Mouse (Mus musculus) neural tube, embryonic 15.5 days (tissue): ENCODE measurements around the gene Odf3l1. TPM values are rescaled to one million over a fixed set of nuclear protein-coding genes. Genes with fewer than 3 reads are reported as not detected.

ENCODE experiments used
- ATAC-seq: fragments of 200-750 bp; cut with Nextera tagmentation; 2 replicates; pipeline ENCODE4 v1.8.0; 2017; ENCODE audit warnings: mild to moderate bottlenecking, moderate TSS enrichment, moderate library complexity; ENCODE audit not compliant: low FRiP score
- H3K27ac ChIP-seq: fragments of 300-500 bp; sonication (generic); replicated peaks from 2 replicates; pipeline ENCODE4 v1.5.1; 2015; ENCODE audit warnings: mild to moderate bottlenecking, inconsistent platforms
- H3K27me3 ChIP-seq: fragments of 300-500 bp; sonication (generic); replicated peaks from 2 replicates; pipeline ENCODE4 v1.6.1; 2015; ENCODE audit warnings: inconsistent platforms
- H3K36me3 ChIP-seq: fragments of 300-500 bp; sonication (generic); 2 replicates; pipeline ENCODE4 v1.6.1; 2015; ENCODE audit warnings: inconsistent platforms
- H3K4me1 ChIP-seq: fragments of 300-500 bp; sonication (generic); 2 replicates; pipeline ENCODE4 v1.6.1; 2015; ENCODE audit warnings: inconsistent platforms
- H3K4me2 ChIP-seq: fragments of 300-500 bp; sonication (generic); 2 replicates; pipeline ENCODE4 v1.6.1; 2015; ENCODE audit warnings: inconsistent platforms, mild to moderate bottlenecking, moderate library complexity
- H3K4me3 ChIP-seq: fragments of 300-500 bp; sonication (generic); replicated peaks from 2 replicates; pipeline ENCODE4 v1.5.1; 2015; ENCODE audit warnings: mild to moderate bottlenecking, inconsistent platforms
- H3K9ac ChIP-seq: fragments of 300-500 bp; sonication (generic); replicated peaks from 2 replicates; pipeline ENCODE4 v1.6.1; 2015; ENCODE audit warnings: mild to moderate bottlenecking, inconsistent platforms
- H3K9me3 ChIP-seq: fragments of 300-500 bp; sonication (generic); replicated peaks from 2 replicates; pipeline ENCODE4 v1.6.1; 2016; ENCODE audit warnings: inconsistent platforms
- WGBS: fragments of 180-500 bp; shearing (Covaris S2); methylation state at CpG from one replicate; pipeline ENCODE4 v1.1.7; 2015; ENCODE audit warnings: mixed read lengths; 5-methylcytosine and 5-hydroxymethylcytosine counted together
- polyA plus RNA-seq: library from polyadenylated mRNA; unstranded; fragments of >200 nt; fragmentation: Nextera tagmentation; extraction: Ambion mirVana; gene quantifications from 2 replicates; pipeline ENCODE4 v1.2.1, GENCODE M21; 2015

The Odf3l1 gene
- polyA plus RNA-seq, 1 experiment from 2014 or later = 0.28 TPM

DNA sequence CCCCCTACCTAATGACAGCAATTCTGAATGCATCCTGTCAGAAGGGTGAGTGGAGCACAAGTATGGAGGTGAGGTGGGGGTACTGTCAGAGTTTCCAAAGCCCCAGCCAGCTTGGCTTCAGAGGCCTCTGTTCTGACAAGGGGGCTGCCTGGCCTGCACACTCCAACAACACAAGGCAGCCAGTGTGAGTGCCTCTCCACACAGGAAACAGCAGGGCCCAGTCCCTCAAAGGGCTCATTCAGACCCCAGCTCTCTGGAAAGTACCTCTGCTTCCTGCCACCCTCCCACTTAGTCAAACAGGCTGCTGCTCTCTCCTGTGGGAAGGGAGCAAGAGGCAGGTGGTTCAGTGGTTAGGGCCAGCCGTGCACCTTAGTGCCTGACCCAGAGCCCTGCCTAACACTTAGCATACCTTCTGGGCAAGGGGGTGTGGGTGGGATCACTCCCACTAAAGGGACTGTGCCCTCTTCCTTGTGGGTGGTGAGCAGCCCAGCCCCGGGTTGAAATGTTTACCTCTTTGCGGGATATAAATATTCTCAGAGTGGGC lies 17.1 kb upstream of the Odf3l1 start:
- Histone ChIP-seq H3K4me1 (peaks cover 20% of the 10 kb centered on the region), H3K36me3 (no peaks in the 10 kb centered on the region), H3K9ac (no peak overlapping the region), H3K4me3 (no peak overlapping the region), H3K27me3 (no peaks in the 10 kb centered on the region), H3K27ac (peak overlapping the region; percentile 48), H3K9me3 (no peaks in the 10 kb centered on the region), H3K4me2 (no peak overlapping the region)
- WGBS = 78% methylated on average over 3 of the region's 3 CpGs
- no peak for ATAC-seq

DNA sequence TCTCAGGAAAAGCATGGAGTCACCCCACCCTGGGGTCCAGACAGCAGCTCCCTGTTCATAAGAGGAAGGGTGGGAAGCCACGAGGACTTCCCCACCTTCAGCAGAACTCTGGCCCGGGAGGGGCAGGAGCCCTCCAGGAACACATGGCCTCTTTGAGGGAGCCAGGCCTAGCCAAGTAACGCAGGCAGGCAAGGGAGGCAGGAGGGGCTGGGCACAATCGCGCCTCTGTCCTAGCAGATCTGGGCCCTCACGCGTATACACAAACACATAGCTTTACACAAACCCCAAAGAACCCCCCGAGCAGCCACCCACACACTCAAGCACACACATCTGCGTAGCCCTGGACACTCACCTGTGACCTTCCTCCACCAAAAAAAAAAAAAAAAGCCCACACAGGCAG lies 16.3 kb upstream of the Odf3l1 start:
- no peak overlapping the region for H3K4me2 ChIP-seq
- H3K4me1 ChIP-seq = peaks cover 22% of the 10 kb centered on the region
- H3K9me3 ChIP-seq = no peaks in the 10 kb centered on the region
- WGBS = 72% methylated on average over 9 of the region's 9 CpGs
- H3K27me3 ChIP-seq = no peaks in the 10 kb centered on the region
- no peak overlapping the region for H3K9ac ChIP-seq
- H3K4me3 ChIP-seq = no peak overlapping the region
- no peak for ATAC-seq
- H3K27ac ChIP-seq = peak overlapping the region; percentile 46; the same call in 1 of the 2 replicates
- H3K36me3 ChIP-seq = no peaks in the 10 kb centered on the region

DNA sequence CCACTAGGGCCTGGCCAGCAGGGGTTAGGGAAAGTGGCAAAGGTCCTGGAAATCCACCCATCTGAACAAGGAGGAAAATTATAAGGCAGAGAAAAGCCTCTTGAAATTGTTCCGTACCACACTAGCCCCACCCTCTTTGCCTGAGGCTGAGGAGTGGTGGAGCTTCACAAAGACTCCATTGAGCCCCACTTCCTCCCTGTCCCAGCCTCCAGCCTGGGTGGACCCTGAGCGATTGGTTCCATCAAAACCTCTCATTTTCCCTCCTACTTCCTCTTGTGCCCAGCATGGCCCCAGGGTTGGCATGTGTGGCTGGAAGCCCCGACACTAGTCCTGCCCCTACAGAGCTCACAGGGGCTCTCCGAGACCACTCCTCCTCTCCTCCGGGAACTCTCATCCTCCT lies 12.8 kb upstream of the Odf3l1 start:
- no peaks in the 10 kb centered on the region for H3K9me3 ChIP-seq
- no peaks in the 10 kb centered on the region for H3K27me3 ChIP-seq
- ATAC-seq = no peak
- H3K4me2 ChIP-seq = no peak overlapping the region
- H3K9ac ChIP-seq = no peak overlapping the region
- H3K27ac ChIP-seq = no peak overlapping the region; the same call in 1 of the 2 replicates
- no peak overlapping the region for H3K4me3 ChIP-seq
- WGBS = 79% methylated on average over 5 of the region's 5 CpGs
- H3K36me3 ChIP-seq = no peaks in the 10 kb centered on the region
- H3K4me1 ChIP-seq = peaks cover 17% of the 10 kb centered on the region

- no peak for ATAC-seq
- no peak overlapping the region for H3K4me3 ChIP-seq
- no peaks in the 10 kb centered on the region for H3K27me3 ChIP-seq
- no peaks in the 10 kb centered on the region for H3K36me3 ChIP-seq
- WGBS = 42% methylated on average over 9 of the region's 9 CpGs
- H3K9ac ChIP-seq = no peak overlapping the region
- peak overlapping the region; percentile 37 for H3K27ac ChIP-seq
- H3K9me3 ChIP-seq = no peaks in the 10 kb centered on the region
- H3K4me2 ChIP-seq = no peak overlapping the region
- peaks cover 15% of the 10 kb centered on the region for H3K4me1 ChIP-seq
These were observed 12.3 kb upstream of the Odf3l1 start for GRCm38 (mm10) chr9:56876784-56877183.

- Histone ChIP-seq H3K9me3 (no peaks in the 10 kb centered on the region), H3K9ac (no peak overlapping the region), H3K4me1 (peaks cover 41% of the 10 kb centered on the region), H3K27me3 (no peaks in the 10 kb centered on the region), H3K4me2 (no peak overlapping the region), H3K27ac (no peak overlapping the region), H3K4me3 (no peak overlapping the region), H3K36me3 (no peaks in the 10 kb centered on the region)
- ATAC-seq = no peak
- 88% methylated on average over 1 of the region's 1 CpGs for whole genome bisulfite sequencing
These were observed 8.6 kb upstream of the Odf3l1 start for GRCm38 (mm10) chr9:56873097-56873496.

DNA sequence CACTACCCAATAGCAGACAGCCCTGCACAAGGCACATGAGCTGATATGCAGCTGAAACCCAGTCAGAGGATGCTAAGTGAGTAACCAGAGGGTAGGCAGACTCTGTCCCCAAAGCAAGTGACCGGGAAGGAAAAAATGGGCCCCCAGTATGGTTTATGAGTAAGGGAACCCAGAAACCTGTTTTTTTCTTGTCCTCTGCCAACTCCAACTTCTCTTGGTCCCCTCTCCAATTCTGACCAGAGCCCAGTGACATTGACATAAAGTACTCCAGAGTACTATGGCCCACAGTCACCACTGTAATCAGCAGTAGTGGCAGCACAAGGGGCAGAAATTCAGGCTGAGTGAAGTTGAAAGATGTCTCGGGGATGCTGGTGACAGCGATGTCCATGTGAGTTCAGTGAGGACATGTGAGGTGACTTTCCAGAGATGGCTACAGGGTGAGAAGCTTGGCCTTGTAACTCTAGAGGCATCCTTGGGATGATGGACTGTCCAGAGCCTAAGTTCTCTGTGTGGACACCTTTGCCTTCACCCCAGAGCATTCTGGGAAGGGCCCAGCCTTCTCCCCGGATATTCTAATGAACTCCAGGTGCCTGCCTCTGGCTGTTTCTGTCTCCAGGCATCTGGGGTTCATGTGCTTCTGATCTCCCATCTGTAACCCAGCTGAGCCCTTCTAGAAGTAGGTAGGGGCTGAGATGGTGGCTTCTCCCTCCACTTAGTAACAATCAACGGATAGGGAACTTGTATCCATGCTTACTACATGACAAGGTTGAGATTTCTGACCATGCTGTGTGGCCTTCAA lies 7.8 kb upstream of the Odf3l1 start:
- WGBS = 85% methylated on average over 5 of the region's 5 CpGs
- no peak for ATAC-seq
- Histone ChIP-seq H3K4me1 (peaks cover 44% of the 10 kb centered on the region), H3K27me3 (no peaks in the 10 kb centered on the region), H3K36me3 (no peaks in the 10 kb centered on the region), H3K4me2 (no peak overlapping the region), H3K27ac (no peak overlapping the region), H3K9me3 (no peaks in the 10 kb centered on the region), H3K4me3 (no peak overlapping the region), H3K9ac (no peak overlapping the region)

DNA sequence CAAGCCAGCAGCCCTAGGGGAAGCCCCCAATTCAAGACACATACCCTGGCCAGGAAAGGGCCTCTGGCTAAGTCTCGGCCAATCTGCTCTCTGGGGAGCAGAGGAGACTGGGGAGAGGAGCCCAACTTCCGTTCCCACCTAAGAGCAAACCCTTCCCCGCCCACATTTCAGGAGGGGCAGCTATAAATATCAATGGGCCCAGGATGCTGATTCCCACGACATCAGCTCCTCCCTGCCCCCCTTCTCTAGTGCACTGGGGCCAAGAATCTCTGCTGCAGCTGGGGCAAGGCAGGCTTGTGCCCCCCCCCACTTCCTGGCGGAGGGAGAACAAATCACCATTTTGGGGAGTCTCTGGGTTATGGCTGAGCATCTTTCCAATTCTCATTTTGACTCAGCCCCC lies 6.7 kb upstream of the Odf3l1 start:
- ATAC-seq = no peak
- Histone ChIP-seq H3K27ac (peak overlapping the region; percentile 34; the same call in 1 of the 2 replicates), H3K4me1 (peaks cover 38% of the 10 kb centered on the region), H3K9me3 (no peaks in the 10 kb centered on the region), H3K27me3 (peaks cover 4% of the 10 kb centered on the region; the same call in 1 of the 2 replicates), H3K4me3 (no peak overlapping the region), H3K36me3 (no peaks in the 10 kb centered on the region), H3K9ac (no peak overlapping the region), H3K4me2 (no peak overlapping the region)
- WGBS = 31% methylated on average over 5 of the region's 5 CpGs

- no peaks in the 10 kb centered on the region for H3K36me3 ChIP-seq
- H3K27me3 ChIP-seq = peaks cover 8% of the 10 kb centered on the region
- no peaks in the 10 kb centered on the region for H3K9me3 ChIP-seq
- H3K27ac ChIP-seq = peak overlapping the region; percentile 34; the same call in 1 of the 2 replicates
- no peak for ATAC-seq
- 50% methylated on average over 10 of the region's 10 CpGs for WGBS
- H3K9ac ChIP-seq = no peak overlapping the region
- H3K4me1 ChIP-seq = peaks cover 38% of the 10 kb centered on the region
- no peak overlapping the region for H3K4me2 ChIP-seq
- H3K4me3 ChIP-seq = no peak overlapping the region
These were observed 6.3 kb upstream of the Odf3l1 start for GRCm38 (mm10) chr9:56870778-56871177.

DNA sequence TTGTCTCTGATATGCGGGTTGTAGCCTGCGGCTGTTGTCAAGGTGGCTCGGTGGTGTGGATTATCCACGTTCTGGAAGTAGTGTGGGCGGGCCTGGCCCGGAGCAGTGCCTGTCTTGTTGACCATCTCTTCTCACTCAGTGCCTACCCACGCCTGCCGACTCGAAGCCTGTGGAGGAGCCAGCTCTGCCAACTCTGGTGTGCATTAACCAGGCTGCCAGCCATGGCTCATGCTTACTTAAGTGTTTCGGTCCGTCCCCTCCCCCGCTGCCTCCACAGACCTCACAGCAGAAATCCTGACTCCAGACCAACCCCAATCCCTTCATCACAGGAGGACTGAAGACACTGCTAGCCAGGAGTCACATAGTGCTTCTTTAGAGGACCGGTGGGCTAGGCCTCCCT lies 5.1 kb upstream of the Odf3l1 start:
- WGBS = 79% methylated on average over 13 of the region's 13 CpGs
- no peaks in the 10 kb centered on the region for H3K9me3 ChIP-seq

GRCm38 (mm10) chr9:56868292-56868691 lies 3.8 kb upstream of the Odf3l1 start:
- Histone ChIP-seq H3K27ac (peak overlapping the region; percentile 68), H3K9ac (no peak overlapping the region), H3K36me3 (no peaks in the 10 kb centered on the region), H3K4me2 (peak overlapping the region; percentile 46), H3K9me3 (no peaks in the 10 kb centered on the region), H3K27me3 (peaks cover 29% of the 10 kb centered on the region), H3K4me1 (peaks cover 47% of the 10 kb centered on the region), H3K4me3 (no peak overlapping the region)
- ATAC-seq = peak; percentile 83
- 34% methylated on average over 6 of the region's 6 CpGs for WGBS

More for the DNA sequence above, 5.1 kb upstream of the Odf3l1 start:
- H3K4me1 ChIP-seq = peaks cover 43% of the 10 kb centered on the region
- no peak for ATAC-seq
- H3K36me3 ChIP-seq = no peaks in the 10 kb centered on the region
- peaks cover 20% of the 10 kb centered on the region for H3K27me3 ChIP-seq
- H3K9ac ChIP-seq = no peak overlapping the region
- no peak overlapping the region for H3K27ac ChIP-seq
- no peak overlapping the region for H3K4me2 ChIP-seq
- no peak overlapping the region for H3K4me3 ChIP-seq

- Histone ChIP-seq H3K27me3 (peaks cover 29% of the 10 kb centered on the region), H3K9ac (no peak overlapping the region), H3K4me1 (peaks cover 41% of the 10 kb centered on the region), H3K4me2 (peak overlapping the region; percentile 46), H3K36me3 (no peaks in the 10 kb centered on the region), H3K9me3 (no peaks in the 10 kb centered on the region), H3K4me3 (peak overlapping the region; percentile 36), H3K27ac (no peak overlapping the region)
- WGBS = 80% methylated on average over 5 of the region's 5 CpGs
- no peak for ATAC-seq
These were observed 2.0 kb upstream of the Odf3l1 start for GRCm38 (mm10) chr9:56866430-56866829.
